Mouse (Mus musculus) layer of hippocampus, adult 9-10 months (tissue): ENCODE measurements at regions not wholly inside any gene's neighbourhood (a gene's known extent, or its start where the extent isn't known, plus 50 kb on each side); places are given as distances from the start of the nearest gene placed in this dataset.

ENCODE experiments used
- DNase-seq: peaks from one replicate; pipeline ENCODE4 v3.0.0; 2022; ENCODE audit warnings: low spot score

DNA sequence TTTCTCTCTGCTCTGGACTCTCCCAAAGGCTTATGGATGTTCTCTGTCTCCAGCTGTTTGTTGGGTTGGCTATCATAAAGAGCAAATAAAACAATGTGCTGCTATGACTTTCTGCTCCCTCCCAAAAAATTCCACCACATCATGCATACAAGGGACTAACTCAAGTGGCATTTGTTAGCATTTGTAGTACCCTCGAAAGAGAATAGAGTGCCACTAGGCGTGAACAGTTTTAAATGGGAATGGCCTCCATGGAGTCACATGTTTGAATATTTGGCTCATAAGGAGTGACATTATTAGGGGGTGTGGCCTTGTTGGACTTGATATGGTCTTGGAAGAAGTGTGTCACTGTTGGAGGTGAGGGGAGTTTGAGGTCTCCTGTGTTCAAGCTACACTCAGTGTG is 86.5 kb upstream of the Serbp1 start:
- DNase-seq = no peak

- no peak for DNase-seq
These were observed 88.6 kb upstream of the Serbp1 start for GRCm38 (mm10) chr6:67149425-67149824.

DNA sequence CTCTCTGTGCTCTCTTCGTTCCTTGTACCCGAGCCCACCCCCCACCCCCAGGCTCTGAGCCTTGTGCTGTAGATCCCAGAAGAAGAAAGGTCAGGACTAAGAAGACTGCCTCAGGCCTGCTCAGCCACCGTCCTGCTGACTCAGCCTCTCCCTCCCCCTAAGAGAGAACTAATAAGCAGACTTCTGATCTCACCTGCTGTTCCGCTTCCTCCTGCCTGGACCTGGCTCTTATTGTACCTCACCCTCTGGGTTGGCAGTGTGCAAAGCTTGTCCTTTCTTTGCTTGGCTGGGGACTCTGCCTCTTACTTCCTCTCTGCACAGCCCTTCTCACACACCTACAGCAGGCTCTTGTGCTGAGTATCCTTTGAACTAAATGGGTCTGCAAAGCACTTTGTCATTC is 91.3 kb upstream of the Serbp1 start:
- DNase-seq = no peak

GRCm38 (mm10) chr6:67145969-67146368 is 92.0 kb upstream of the Serbp1 start:
- DNase-seq = no peak

DNA sequence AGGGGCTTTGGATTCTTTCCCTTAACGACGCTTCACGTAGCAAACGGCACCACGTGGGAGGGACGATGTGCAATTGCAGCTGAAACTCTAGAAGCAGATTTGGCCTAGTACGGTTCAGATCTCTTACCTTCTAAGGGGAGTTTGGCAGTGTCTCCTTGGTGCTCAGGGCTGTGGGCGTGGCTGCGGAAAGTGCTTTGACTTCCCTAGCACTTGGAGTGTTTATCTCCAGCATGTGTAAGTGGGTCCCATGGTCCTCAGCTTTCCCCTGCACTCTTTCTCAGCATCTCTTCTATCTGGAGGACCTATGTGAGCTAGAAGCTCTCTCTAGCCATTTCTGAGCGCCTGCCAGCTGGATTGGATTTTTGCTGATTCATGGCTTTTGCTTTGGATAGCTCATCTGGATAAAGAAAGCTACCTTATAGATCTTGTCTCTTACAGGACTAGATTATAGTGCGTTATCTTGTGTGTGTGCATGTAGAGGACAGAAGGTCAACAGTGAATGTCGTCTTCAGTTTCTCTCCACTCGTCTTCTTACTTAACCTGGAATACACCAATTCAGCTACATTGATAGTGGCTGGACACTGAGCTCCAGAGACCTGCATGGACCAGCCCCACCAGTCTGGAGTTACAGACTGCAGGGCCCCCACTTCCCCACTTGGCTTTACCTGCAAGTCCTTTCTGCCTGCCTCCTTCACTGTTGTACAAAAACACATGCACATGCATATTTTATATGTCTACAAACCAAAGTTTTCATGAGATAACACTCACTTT is 92.8 kb upstream of the Serbp1 start:
- DNase-seq = no peak

- no peak for DNase-seq
These were observed 95.8 kb upstream of the Serbp1 start for GRCm38 (mm10) chr6:67142179-67142578.

DNA sequence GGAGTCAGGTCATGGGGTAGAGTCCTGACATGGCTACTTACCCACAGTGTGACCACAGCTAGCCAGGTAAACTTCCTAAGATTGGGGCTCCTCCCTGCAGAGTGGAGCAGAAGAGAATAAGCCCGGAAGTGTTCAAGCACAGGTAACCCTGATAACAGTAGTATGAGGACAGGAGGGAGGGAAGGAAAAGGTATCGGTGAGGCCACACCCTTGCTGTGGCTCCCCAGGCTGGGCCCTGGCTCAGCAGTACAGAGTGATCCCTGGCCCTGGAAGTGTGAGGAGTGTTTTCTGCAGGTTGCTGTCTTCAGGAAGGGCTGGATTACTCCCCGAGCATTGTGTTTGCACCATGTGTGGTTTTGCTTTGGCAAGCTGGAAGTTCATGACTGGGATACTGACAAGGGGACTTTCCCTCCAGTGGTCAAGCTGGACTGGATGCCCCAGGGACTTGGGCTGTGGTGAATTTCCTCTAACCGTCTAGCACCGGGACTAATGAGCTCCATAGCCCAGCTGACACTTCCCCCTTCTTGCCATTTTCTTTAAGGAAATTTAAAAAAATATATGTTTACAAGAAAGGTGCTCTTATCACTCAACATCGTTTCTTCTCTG is 97.2 kb upstream of the Serbp1 start:
- no peak for DNase-seq

DNA sequence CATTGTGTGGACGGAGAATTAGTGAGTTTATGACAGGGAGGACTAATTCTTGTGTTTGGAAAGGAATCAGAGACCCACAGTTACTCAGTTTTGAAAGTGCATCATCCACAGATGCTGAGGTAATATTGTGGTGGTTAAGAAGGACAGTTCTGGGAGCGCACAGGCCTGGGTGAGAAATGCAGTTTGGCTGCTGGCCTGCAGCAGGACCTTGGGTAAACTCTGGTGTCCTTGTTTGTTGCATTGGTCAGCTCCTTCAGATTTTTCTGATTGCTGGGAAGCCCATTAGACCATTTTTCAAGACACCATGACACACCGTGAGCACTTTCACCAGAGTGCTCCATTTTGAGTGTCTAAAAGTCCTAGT is 99.0 kb upstream of the Serbp1 start:
- no peak for DNase-seq

DNA sequence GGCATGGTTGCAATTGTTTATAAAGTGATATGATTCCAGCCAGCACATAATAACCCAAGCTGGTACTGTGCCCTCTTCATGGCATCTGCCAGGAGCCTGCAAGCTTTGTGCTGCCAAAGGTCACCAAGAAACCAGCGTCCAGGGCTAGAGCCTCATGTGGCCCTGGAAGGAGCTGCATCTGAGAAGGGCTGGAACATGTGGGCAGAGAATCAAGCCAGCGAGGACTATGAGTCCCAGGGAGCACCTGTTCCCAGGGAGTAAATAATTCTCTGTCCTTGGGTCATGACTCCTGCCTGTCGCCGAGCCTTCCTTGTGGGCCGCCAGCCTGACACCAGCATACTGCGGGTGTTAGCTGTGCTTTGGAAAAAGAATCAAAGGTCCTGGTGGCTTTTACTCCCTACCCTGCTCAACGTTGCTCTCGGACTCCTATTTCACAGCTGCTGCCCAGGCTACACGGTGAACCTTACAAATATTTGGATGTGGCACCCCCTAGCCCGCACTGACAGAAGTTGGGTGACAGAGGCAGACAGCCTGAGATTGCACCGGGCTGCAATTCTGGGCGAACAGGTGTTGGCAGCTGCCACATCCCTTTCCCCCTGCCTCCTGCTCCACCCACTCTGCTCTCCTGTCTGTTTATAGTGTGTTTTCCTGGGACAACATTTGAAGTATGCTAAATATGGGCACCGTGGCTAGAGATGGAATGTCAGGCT is 99.5 kb upstream of the Serbp1 start:
- no peak for DNase-seq

DNA sequence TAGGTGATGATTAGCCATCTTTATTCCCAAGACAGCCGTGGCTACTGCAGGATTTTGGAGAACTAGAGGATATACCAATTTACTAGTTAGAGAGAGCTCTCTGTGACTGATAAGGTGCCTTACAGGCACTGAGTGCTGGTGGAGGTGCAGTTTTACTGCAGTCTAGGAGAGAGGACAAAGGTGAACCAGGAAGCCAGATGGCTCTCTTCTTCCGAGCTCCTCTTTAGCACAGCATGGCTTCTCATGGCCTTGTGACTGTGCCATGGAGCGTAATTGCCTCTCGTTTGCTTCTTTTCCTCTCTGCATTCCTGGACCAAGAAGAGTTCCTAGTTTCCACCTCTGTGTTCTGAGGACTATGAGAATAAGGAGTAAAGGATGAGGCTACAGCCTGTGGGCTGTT is 100.2 kb upstream of the Gadd45a start:
- no peak for DNase-seq

DNA sequence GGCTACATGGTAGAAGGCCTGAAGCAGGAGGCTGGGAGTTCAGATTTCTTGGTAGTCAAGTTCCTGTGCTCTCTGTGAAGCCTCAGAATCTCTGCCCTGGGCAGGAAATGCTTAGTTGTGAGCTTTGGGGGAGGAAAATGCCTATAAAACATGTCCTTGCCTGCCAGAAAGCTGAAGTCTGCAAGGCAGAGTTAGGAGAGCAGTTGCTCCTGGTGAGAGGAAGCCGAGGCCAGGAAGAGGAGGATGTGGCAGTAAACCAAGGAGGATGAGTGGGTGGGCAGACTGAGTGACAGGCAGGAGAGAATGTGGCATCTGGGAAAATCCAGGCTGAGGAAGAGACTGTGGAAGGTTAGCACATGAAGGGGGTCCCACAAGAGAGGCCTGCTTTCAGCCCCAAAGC is 97.7 kb upstream of the Gadd45a start:
- DNase-seq = no peak

- DNase-seq = no peak
These were observed 93.5 kb upstream of the Gadd45a start for GRCm38 (mm10) chr6:67130540-67131301.

DNA sequence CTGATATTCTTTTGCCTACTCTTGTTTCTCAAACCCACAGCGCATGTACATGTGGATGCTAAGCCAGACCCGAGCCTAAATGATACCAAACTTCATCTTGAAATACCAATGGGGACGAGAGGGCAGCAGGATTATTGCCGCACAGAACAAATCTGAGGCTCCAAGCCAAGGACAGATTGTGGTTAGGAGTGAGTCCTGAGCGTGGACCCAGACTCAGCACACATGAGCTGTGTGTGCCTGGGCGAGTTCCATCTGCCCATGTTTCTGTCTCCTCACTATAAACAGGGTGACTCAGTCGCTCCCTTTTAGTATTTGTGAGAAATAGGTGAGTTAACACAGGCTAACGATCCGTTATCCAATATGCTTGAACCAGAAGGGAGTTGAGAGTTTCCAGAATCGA is 92.4 kb upstream of the Gadd45a start:
- DNase-seq = no peak

GRCm38 (mm10) chr6:67128503-67129463 is 91.5 kb upstream of the Gadd45a start:
- DNase-seq = no peak

GRCm38 (mm10) chr6:67127727-67128126 is 90.5 kb upstream of the Gadd45a start:
- DNase-seq = no peak

DNA sequence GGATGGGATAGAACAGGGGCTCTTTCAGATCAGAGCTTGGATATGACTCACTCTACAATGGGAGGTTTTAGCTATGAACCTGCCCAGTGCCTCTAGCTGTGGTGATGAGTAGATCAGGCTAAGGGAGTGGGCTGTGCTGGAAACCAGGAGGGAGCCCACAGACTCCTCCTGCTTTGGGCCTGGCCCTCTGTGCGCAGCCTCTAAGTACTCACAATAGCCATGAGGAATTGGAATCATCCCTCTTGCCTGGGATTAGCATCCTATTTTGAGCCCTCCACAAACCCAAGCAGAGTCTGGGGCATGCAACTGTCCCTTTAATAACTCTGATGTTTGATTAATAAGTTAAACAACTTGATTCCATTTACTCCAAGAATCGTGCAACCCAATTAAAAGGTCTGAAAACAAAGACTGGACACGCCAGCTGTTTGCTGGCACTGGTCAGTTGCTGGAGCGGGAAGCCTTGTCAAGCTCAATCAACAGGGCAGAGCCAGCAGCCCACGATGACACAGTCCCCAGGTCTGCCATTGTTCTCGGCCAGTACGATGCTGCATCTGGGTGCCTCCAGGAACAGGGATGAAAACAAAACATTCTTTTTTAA is 88.6 kb upstream of the Gadd45a start:
- DNase-seq = no peak

- DNase-seq = no peak
These were observed 86.8 kb upstream of the Gadd45a start for GRCm38 (mm10) chr6:67124089-67124488.

DNA sequence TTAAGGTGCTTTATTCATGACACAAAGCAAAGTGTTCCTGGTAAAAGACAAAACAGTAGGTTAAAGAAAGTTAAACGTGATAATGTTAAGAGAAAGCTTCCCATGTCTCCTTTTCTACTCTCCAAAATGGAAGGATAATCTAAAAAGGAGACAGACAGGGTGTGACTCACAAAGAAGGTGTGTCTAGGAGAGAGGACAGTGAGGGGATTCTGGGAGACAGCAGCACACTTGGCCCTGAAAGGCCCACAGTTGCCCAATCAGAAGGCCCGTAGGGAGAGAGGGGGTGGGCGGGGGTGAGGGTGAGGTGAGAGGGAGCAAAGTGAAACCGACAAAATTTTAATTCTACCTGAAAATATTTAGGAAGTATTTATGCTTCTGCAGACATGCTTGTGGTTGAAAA is 85.8 kb upstream of the Gadd45a start:
- DNase-seq = no peak

DNA sequence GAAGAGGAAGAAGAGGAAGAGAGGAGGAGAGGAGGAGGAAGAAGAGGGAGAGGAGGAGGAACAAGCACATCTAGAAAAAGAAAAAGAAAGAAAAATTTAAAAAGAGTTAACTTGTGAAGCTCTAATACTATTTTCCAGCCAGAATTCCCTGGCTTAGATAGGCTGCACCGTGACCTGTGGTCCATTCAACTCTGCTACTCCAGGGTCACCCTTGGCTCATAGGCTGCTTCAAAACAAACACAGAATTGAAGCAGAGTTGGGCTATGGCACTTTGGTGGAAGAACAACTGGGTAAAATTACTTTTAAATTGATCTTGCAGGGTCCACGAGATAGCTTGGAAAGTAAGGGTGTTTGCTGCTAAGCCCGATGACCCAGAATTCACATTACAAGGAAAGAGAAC is 79.0 kb upstream of the Gadd45a start:
- no peak for DNase-seq

DNA sequence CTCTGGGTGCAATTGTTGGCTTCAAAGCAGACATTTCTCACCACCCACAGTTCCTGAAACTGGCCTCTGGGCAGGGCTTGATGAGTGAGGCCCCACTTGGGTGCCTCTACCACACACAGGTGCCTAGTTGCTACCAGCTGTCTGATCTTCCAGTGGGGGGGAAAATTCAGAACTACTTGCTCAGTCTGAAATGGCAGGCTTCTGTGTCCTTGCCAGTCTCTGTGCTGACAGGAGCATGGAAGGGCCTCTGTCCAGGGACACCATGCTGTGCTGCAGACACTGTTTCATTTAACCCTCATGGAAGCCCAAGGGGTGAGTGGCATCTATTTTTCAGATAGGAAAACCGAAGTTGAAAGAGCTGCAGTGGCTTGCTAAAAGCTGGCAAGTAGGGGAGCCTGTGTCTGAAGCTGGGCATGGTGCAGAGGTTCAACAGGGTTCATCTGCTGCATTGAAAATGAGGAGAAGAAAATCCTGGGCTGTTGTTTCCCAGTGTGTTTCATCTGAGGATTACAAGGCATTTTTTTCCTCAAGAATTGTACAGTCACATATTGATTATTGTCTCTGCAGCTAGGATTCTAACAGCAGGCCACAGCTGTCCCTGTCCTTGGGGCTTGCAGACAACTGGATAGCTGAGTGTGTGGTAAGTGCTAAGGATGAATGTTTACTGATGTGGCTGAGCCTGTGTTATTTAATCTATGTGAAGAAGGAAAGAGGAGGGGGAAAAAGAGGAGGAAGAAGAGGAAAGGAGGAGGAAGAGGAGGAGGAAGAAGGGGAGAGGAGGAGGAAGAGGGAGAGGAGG is 78.4 kb upstream of the Gadd45a start:
- no peak for DNase-seq
